Mouse (Mus musculus) G1E (cell line): ENCODE measurements around the gene Arhgap11a.

Experiments used
- CTCF ChIP-seq: IDR thresholded peaks from 2 replicates; pipeline ENCODE4 v1.5.1; 2012; ENCODE audit warnings: low read depth, low read length, inconsistent platforms, mixed read lengths
- GATA1 ChIP-seq: IDR thresholded peaks from 2 replicates; pipeline ENCODE4 v1.6.1; 2012; ENCODE audit warnings: borderline replicate concordance, low read length, inconsistent platforms, mixed read lengths
- GATA2 ChIP-seq: IDR thresholded peaks from 2 replicates; pipeline ENCODE4 v1.6.1; 2012; ENCODE audit warnings: low read depth, low read length, inconsistent platforms, borderline replicate concordance
- POLR2AphosphoS5 ChIP-seq: IDR thresholded peaks from 2 replicates; pipeline ENCODE4 v1.6.1; 2012; ENCODE audit warnings: low read depth, low read length, inconsistent platforms; ENCODE audit not compliant: insufficient replicate concordance
- TAL1 ChIP-seq: conservative IDR thresholded peaks from 2 replicates; pipeline ENCODE4 v1.6.1; 2012; ENCODE audit warnings: low read depth, low read length, inconsistent platforms, mixed read lengths

DNA sequence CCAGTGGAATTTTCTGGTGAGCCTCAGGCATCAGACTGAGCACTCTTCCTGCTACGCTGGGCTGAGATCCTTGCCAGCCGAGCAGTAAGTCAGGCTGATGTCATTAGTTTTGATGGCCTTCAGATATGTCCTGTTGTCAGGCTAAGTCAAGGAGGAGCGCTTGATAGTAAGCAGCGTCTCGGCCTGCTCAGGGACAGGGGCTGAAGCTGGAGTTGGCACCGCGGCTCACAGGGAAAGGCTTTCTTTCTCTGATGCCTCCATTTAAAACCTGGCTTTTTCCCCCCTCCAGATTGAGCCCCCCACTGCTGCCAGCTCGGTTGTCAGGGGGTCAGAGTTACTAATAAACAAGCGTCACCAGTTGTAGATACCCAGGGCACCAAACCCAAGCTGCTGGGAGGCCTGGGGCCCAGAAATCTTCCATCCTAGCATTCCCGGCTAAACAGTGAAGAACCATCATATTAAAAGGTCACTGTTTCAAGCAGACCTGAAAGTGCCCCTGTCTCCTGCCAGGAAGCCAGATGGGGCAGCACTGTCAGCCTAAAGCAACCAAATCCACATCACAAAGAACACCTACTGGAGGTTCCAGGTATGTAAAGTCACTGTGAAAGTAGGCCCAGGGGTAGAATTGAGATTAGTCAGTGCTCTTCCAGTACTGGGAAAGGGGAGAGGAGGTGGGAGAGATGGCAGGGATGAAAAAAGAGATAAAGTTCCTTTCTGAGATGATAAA lies 41.4 kb downstream of the Arhgap11a start:
- no peak for TF ChIP-seq CTCF
- no peak for TF ChIP-seq GATA2
- TF ChIP-seq POLR2AphosphoS5: no peak
- TF ChIP-seq GATA1: no peak
- no peak for TF ChIP-seq TAL1
